Mouse (Mus musculus): ENCODE data around the gene Usp25.

Gene Usp25

DNA sequence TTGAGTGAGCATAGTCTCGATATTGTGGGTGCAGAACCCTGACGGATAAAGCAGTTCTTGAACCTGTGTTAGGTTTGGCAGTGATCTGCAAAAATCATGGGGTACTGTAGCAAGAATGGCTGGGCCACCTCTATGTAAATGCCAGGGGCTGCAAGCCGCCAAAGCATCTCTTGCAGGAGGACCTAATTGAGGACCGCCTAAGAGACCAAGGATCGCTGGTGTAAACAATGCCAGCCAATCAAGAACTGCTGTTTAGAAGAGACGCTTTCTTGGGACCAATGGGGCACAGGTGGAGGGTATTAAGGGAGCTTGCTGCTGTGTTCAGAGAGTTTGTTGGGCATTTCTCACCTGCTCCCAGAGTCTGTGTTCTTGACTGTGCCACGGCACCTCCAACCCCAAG lies 127.1 kb downstream of the Usp25 start:
- DNase-seq (ENCODE audit: low read depth), result no peak

DNA sequence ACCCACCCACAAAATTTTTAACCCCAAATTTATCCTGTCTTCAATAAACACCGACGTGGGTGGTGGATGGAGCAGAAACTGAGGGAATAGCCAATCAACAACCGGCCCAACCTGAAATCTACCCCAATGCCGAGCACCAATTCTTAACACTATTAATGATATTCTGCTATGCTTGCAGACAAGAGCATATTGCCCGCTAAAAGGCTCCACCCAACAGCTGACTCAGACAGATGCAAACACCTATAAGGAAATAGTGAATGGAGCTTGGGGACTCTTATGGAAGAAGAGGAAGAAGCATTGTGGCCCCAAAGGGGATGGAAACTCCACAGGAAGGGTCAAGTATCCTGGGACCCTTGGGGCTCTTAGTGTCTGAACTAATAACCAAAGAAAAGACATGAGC lies 133.3 kb downstream of the Usp25 start:
- DNase-seq (ENCODE audit: low read depth), result no peak

DNA sequence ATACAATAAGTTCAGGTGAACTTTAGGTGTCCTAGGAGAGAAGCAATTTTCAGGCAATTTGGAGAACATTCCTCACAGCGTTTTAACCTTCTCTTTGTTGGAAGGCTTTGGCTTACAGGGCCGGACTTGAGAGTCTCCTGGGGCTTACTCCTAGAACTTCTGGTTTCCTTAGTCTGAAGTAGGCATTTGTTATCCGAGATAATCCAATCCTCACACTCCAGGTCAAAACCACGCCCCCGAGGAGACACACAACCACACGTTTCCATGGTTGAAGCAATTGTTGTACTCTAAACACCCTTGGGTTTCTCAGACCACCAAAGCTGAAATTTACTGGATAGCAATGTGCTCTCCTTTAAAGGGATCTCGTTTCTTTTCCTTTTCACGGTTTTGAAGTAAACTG lies 136.8 kb downstream of the Usp25 start:
- no peak for DNase-seq (ENCODE audit: low read depth)

DNA sequence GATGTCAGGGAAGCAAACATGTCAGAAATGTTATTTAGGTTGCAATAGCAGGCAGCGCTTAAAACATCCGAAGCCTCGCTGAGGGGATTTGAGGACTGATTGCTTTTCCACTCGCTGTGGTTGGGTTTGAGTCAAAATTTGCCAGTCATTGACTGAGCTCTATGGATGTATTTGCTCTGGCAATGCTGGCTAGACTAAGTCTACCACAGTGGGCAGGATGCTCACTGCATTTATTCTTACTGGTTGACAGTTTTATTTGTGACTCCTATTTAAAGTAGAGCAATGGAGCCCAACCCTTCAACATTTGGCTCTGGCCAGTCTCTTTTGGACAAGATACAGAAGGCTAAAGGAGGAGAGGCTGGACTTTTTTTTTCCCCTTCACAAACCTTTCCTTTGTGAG lies 137.4 kb downstream of the Usp25 start:
- DNase-seq (ENCODE audit: low read depth), result no peak

GRCm38 (mm10) chr16:77152288-77152687 lies 138.8 kb downstream of the Usp25 start:
- DNase-seq (ENCODE audit: low read depth), result no peak

- no peak for DNase-seq (ENCODE audit: low read depth)
Observed at GRCm38 (mm10) chr16:77153216-77153715, 139.8 kb downstream of the Usp25 start.

DNA sequence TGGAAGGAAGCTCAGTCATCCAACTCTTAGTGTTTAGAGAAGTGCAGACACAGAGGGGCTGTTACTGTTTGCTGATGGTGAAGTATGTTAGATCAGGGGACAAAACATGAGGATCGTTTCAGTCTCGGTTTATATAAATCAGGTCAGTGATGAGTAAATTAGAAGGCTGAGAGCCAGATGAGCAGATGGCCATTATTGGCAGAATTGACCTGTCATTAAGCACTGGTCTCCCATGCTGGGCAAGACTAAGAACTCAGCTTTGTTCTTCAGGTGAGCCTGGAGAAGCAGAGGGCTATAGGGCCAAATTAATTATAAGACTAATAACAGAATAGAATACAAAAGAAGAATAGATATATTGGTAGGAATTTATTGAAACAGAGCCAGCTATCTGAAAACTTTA lies 140.3 kb downstream of the Usp25 start:
- DNase-seq (ENCODE audit: low read depth), result no peak

- peak; percentile 32 for DNase-seq (ENCODE audit: low read depth)
Observed at GRCm38 (mm10) chr16:77154831-77155230, 141.3 kb downstream of the Usp25 start.
